In the genomic region with DNA sequence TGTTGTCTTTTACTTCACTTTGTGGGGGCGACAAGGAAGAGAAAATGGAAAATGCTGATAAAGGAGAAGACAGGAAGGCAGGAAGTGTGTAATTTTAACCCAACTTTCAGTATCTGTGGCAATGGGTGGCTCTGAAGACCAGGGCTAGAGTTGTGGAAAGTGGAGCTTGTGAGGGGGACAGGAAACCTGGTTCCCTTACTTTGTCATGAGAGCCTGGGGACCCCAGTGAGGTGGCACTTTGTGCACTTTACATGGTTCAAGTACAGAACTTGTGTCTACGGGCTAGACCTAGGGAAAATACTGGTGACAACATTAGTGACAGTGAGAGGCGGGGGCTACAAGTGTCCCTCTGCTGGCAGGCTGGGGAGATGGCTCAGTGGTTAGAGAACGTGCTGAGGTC, we compare ENCODE assay signal across 9 mouse cellular contexts. TPM values are rescaled to one million over a fixed set of nuclear protein-coding genes. Genes with fewer than 3 reads are reported as not detected.
DNase-seq lines count a peak whose midpoint lies in the region; ATAC-seq and TF ChIP-seq lines count a peak whose summit lies in the region.
"Had no signal": no experiment of that assay in that cellular context is flagged by ENCODE, and none has a peak within 500 bp of the region (broad histone marks: within the 10 kb centered on the region; RNA-seq: fewer than 3 reads in every experiment).

No protein-coding gene starts in this region.

- 52% methylated on average over 4 of the region's 4 CpGs for WGBS in heart, embryonic 10.5 days
- WGBS in neural tube, embryonic 11.5 days, result 78% methylated on average over 4 of the region's 4 CpGs
- whole genome bisulfite sequencing in limb, embryonic 10.5 days, result 66% methylated on average over 4 of the region's 4 CpGs
- WGBS in stomach, postnatal 0 days, result 76% methylated on average over 4 of the region's 4 CpGs

- H3K4me1 ChIP-seq in heart, embryonic 10.5 days, result peaks cover 68% of the 10 kb centered on the region
- peaks cover 19% of the 10 kb centered on the region for H3K4me1 ChIP-seq in neural tube, embryonic 11.5 days (ENCODE audit: control insufficient read depth, insufficient read depth, low read length)
- H3K4me1 ChIP-seq in limb, embryonic 10.5 days, result peaks cover 41% of the 10 kb centered on the region
- peaks cover 9% of the 10 kb centered on the region; the same call in 1 of the 2 replicates for H3K4me1 ChIP-seq in stomach, postnatal 0 days (replicated peaks; ENCODE audit: control insufficient read depth, insufficient read depth)

- peak overlapping the region; percentile 95 for H3K27ac ChIP-seq in heart, embryonic 10.5 days
- peak overlapping the region; percentile 91; the same call in 1 of the 2 replicates for H3K27ac ChIP-seq in neural tube, embryonic 11.5 days (ENCODE audit: low read depth, low read length)
- H3K27ac ChIP-seq in limb, embryonic 10.5 days, result peak overlapping the region; percentile 87
- H3K27ac ChIP-seq in stomach, postnatal 0 days (replicated peaks), result peak overlapping the region; percentile 93; the same call in 1 of the 2 replicates

- H3K4me3 ChIP-seq in heart, embryonic 10.5 days, result peak overlapping the region; percentile 43; the same call in 1 of the 2 replicates
- H3K4me3 ChIP-seq in neural tube, embryonic 11.5 days (ENCODE audit: low read depth, low read length), result no peak overlapping the region
- no peak overlapping the region for H3K4me3 ChIP-seq in limb, embryonic 10.5 days
- no peak overlapping the region for H3K4me3 ChIP-seq in stomach, postnatal 0 days (ENCODE audit: low read depth, low read length)

- no peak for ATAC-seq in neural tube, embryonic 11.5 days (ENCODE audit: insufficient read depth, low FRiP score, low TSS enrichment)
- ATAC-seq in stomach, postnatal 0 days (ENCODE audit: low FRiP score, low TSS enrichment), result no peak
- no peak for ATAC-seq in frontal cortex, adult (ENCODE audit: low TSS enrichment)

- H3K9ac ChIP-seq in neural tube, embryonic 11.5 days (ENCODE audit: low read length), result no peak overlapping the region
- no peak overlapping the region for H3K9ac ChIP-seq in stomach, postnatal 0 days (ENCODE audit: low read length)

- no peaks in the 10 kb centered on the region for H3K27me3 ChIP-seq in heart, embryonic 10.5 days (ENCODE audit: insufficient read depth, poor library complexity, severe bottlenecking)
- no peaks in the 10 kb centered on the region for H3K27me3 ChIP-seq in neural tube, embryonic 11.5 days (ENCODE audit: control insufficient read depth, insufficient read depth, low read length)
- H3K27me3 ChIP-seq in limb, embryonic 10.5 days (ENCODE audit: low read depth, poor library complexity, severe bottlenecking), result no peaks in the 10 kb centered on the region
- H3K27me3 ChIP-seq in stomach, postnatal 0 days (ENCODE audit: control insufficient read depth, insufficient read depth, low read length), result no peaks in the 10 kb centered on the region

- intact Hi-C loops in heart, postnatal 36 days (cut with DNase I), result no loop called here
- intact Hi-C loops in left cerebral cortex, postnatal 14 days (cut with DNase I), result no loop called here

- H3K9me3 ChIP-seq in heart, embryonic 10.5 days, result no peaks in the 10 kb centered on the region
- no peaks in the 10 kb centered on the region for H3K9me3 ChIP-seq in neural tube, embryonic 11.5 days (ENCODE audit: control insufficient read depth, low read length)
- H3K9me3 ChIP-seq in limb, embryonic 10.5 days (replicated peaks), result no peaks in the 10 kb centered on the region
- H3K9me3 ChIP-seq in stomach, postnatal 0 days (ENCODE audit: control insufficient read depth, low read length), result no peaks in the 10 kb centered on the region

- H3K36me3 ChIP-seq in heart, embryonic 10.5 days, result peaks cover 48% of the 10 kb centered on the region
- peaks cover 17% of the 10 kb centered on the region for H3K36me3 ChIP-seq in neural tube, embryonic 11.5 days (ENCODE audit: control insufficient read depth, insufficient read depth, low read length)
- peaks cover 52% of the 10 kb centered on the region for H3K36me3 ChIP-seq in limb, embryonic 10.5 days
- H3K36me3 ChIP-seq in stomach, postnatal 0 days (ENCODE audit: control insufficient read depth, insufficient read depth, low read length), result peaks cover 17% of the 10 kb centered on the region

- no peak overlapping the region for H3K4me2 ChIP-seq in neural tube, embryonic 11.5 days (ENCODE audit: low read depth)
- H3K4me2 ChIP-seq in stomach, postnatal 0 days (replicated peaks; ENCODE audit: low read depth), result no peak overlapping the region

- no peak for DNase-seq in heart, embryonic 10.5 days (ENCODE audit: low spot score)
- no peak for DNase-seq in heart, postnatal 36 days
- DNase-seq in neural tube, embryonic 11.5 days (ENCODE audit: low spot score), result no peak
- no peak for DNase-seq in neural tube, embryonic 10.5 days (ENCODE audit: extremely low spot score, low spot score)
- no peak for DNase-seq in limb, embryonic 10.5 days (ENCODE audit: low spot score)
- DNase-seq in stomach, postnatal 0 days (ENCODE audit: low spot score), result no peak
- DNase-seq in left cerebral cortex, postnatal 14 days (ENCODE audit: low spot score in 2 of 2), result no peak
- DNase-seq: gastrocnemius, postnatal 10 days had no signal

- TF ChIP-seq CTCF in stomach, postnatal 0 days (IDR thresholded peaks at IDR 0.05; ENCODE audit: low read depth), result no peak

- no peak for TF ChIP-seq EP300 in stomach, postnatal 0 days (optimal IDR thresholded peaks at IDR 0.05)

RNA-seq across cellular contexts. Expression of a gene that starts 8.8 kb away (rescaled TPM):
- 75.1 and 88.2 TPM in 2 replicates for polyA plus RNA-seq in heart, embryonic 10.5 days (2016; fragmentation: Nextera tagmentation; extraction: Ambion mirVana)
- total RNA-seq in heart, postnatal 36 days (2021), result 10 to 100 TPM; 73.4 to 81.1 TPM
- polyA plus RNA-seq in neural tube, embryonic 11.5 days (2014; fragmentation: Nextera tagmentation; extraction: Ambion mirVana), result 72.8 and 79.5 TPM in 2 replicates
- polyA plus RNA-seq in limb, embryonic 10.5 days (2016; fragmentation: Nextera tagmentation; extraction: Ambion mirVana), result 77.7 and 81.9 TPM in 2 replicates
- 26.1 and 30.6 TPM in 2 replicates for polyA plus RNA-seq in stomach, postnatal 0 days (2015; fragmentation: Nextera tagmentation; extraction: Ambion mirVana)
- 10 to 100 TPM; 67.5 to 69.7 TPM for total RNA-seq in left cerebral cortex, postnatal 14 days (2021)

RNA-seq across cellular contexts. Expression of a gene that starts 57.9 kb away (rescaled TPM):
- 209 and 212 TPM in 2 replicates for polyA plus RNA-seq in heart, embryonic 10.5 days (2016; fragmentation: Nextera tagmentation; extraction: Ambion mirVana)
- 10 to 100 TPM; 82.7 to 85.9 TPM for total RNA-seq in heart, postnatal 36 days (2021)
- polyA plus RNA-seq in neural tube, embryonic 11.5 days (2014; fragmentation: Nextera tagmentation; extraction: Ambion mirVana), result 119 and 131 TPM in 2 replicates
- 344 and 367 TPM in 2 replicates for polyA plus RNA-seq in limb, embryonic 10.5 days (2016; fragmentation: Nextera tagmentation; extraction: Ambion mirVana)
- 60.4 and 67.2 TPM in 2 replicates for polyA plus RNA-seq in stomach, postnatal 0 days (2015; fragmentation: Nextera tagmentation; extraction: Ambion mirVana)
- 100 to 1,000 TPM in 1 of 2 experiments, 10 to 100 TPM in 1; 95.6 to 107 TPM for total RNA-seq in left cerebral cortex, postnatal 14 days (2021)
